Mouse (Mus musculus) testis, postnatal 10 days (tissue): Measurements from ENCODE around the gene Adam17.

ENCODE experiments used
- DNase-seq: peaks from one replicate; pipeline ENCODE4 v3.0.0; 2021; ENCODE audit warnings: low spot score

Adam17 gene

DNA sequence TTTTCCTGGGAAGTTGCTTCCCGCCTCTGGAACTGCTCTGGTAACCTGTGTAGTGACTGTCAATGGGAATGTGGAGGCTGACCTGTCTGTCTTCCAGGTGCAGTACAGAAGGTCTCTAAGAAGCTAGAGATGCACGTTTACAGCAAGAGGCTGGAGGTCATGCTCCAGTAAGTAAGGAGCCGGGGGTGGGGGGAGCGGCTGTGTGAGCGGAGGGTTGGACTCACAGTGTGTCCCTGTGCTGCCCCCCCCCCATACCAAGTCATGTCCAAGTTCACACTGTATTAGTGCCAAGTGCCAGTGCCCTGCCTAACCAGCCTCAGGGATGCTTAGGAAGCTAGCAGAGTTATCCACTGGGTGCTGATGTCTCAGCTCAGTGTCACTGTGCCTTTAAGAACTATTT is 61.2 kb downstream of the Adam17 start:
- no peak for DNase-seq

- DNase-seq: no peak
Observed at GRCm38 (mm10) chr12:21306721-21307120, 66.7 kb downstream of the Adam17 start.

DNA sequence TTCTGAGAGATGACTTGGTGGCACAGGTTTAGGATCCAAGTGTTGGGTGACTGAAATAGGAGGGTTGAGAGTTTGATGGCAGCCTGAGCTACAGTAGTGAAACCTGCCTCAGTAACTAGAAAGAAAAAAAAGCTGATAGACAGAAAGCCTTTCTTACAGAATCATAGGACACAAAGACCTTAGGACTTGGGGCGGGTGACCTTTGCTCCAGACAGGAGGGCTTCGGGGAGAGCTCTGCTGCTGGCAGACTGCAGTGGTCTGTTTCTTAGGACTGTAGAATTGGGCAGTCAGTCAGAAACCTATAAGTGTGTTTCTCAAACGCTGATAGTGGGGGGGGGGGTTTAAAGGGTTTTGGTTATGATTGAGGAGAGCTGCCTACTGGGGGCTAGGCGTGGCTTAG is 67.7 kb downstream of the Adam17 start:
- DNase-seq: no peak

GRCm38 (mm10) chr12:21302361-21302783 is 71.1 kb downstream of the Adam17 start:
- DNase-seq: no peak

DNA sequence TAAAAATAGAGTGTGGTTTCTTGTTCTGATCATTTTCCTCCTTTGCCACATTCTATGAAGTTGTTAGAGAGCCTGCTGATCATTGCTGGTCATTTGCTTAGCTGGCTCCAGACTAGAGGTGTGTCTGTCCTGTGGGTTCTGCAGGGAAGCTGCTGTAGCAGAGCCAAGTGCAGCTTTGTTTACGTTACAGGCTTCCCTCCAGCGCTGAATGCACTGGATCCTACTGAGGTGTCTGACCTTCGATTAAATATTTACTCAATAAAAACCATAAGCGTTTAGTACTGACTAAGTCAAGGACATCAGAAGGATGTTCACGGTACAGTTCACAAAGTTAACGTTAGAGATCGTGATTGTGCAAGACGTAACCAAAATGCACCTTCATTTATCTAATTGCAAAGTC is 71.5 kb downstream of the Adam17 start:
- DNase-seq: no peak

DNA sequence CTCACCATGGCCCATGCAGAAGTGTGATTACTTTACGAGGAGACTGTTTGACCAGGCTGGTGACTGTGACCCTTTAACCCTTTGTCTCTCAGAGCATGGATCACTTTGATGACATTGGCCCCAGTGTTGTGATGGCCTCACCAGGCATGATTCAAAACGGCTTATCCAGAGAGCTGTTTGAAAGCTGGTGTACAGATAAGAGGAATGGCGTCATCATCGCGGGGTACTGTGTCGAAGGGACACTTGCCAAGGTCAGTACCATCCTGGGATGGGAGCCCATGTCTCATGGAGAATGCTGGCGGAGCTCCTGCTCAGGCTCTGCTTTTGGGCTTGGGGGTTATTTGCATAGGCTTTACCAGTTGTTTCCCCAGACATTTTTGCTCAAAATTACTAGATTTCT is 72.1 kb downstream of the Adam17 start:
- no peak for DNase-seq

- DNase-seq: no peak
Observed at GRCm38 (mm10) chr12:21298856-21299255, 74.6 kb downstream of the Adam17 start.

DNA sequence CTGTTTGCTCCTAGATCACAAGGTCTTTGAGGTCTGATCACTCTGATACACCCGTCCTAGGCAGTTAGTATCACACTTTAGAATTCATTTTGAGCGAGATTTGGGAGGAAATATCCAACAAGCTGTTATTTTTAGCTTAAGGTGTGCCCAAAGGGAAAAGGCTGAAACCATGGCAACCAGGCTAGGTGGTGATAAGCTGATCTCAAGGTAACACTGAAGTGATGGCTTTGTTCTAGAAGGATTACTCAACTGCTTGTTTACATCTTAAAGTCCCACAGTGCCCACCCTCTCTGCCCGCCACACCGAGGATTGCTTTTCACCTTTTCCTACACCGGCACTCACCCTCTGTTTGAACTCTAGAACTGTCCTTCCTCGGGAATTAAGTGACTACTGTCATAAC is 83.8 kb downstream of the Adam17 start:
- DNase-seq: no peak

DNA sequence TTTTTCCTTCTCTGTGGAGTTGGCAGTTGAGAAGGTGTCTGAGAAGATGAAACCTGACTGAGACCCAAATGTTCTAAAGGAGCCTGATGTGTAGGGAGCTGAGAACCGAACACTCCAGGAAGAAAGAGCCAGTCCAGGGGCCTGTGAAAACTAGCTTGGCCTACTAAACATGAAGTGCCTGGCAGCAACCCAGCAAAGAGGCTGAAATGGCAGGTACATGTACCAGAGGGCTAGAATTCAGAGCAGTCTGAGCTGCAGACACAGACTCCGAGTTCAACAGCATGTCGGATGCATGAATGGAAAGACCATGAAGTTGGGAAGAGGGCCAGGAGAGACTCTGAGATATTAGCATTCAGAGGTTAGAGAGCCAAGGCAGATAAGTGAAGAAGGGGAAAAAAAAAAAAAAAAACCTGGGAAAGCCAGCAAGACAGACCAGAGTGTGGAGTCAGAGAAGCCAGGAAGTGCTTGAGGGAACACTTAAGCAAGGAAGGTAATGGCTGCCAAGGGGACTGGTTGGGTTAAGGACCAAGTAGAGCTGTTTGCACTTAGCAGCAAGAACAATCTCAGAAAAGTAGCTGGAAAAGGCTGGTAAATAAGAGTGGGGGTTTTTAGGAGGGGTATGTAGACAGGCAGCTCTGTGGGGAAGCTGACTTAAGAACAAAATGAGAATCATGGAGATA is 84.6 kb downstream of the Adam17 start:
- DNase-seq: no peak

DNA sequence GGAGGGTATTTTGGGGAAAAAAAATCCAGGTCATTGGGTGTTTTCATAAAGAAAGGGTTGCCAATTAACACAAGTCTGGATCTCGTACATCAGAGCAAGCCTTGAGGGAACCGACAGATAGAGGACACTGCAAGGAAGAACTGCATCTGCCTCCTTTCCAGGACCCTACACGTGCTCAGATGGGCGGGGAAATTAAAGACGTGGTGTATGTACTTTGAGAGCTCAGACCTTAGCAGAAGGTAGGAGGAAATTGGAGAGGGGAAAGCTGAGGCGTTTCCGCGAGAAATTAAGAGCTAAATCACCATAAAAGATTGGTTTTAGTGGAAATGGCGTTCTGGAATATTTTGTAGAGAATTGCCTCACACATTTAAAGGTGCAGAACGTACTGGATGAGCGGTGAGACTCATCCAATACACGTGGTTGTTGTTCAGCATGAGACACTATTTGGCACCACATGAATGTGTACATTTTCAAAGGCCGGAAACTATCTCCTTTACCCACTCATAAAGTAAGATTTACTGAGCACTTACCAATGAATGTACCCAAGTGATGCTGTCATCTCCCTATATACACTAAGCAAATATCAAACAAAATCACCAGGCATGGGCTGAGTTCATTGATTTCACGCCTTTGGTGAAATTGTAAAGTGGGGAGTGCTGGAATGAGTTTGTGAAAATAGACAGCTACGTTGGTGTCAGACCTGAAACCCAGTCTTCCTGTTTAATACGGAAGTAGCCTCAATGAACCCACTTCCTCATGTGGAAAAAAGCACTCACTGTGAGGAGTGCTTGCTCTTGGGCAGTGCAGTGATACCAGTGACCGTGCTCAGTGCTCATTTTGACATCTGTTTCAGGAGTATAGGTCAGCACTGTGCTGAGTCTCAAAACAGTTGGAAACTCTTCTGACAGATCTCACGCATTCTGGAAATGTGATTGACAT is 86.5 kb downstream of the Adam17 start:
- DNase-seq: no peak

- DNase-seq: peak; percentile 99
Observed at GRCm38 (mm10) chr12:21286243-21286622, 87.2 kb downstream of the Adam17 start, which contains the start of gene Itgb1bp1. Itgb1bp1 (minus strand) TSS chr12:21286284.

DNA sequence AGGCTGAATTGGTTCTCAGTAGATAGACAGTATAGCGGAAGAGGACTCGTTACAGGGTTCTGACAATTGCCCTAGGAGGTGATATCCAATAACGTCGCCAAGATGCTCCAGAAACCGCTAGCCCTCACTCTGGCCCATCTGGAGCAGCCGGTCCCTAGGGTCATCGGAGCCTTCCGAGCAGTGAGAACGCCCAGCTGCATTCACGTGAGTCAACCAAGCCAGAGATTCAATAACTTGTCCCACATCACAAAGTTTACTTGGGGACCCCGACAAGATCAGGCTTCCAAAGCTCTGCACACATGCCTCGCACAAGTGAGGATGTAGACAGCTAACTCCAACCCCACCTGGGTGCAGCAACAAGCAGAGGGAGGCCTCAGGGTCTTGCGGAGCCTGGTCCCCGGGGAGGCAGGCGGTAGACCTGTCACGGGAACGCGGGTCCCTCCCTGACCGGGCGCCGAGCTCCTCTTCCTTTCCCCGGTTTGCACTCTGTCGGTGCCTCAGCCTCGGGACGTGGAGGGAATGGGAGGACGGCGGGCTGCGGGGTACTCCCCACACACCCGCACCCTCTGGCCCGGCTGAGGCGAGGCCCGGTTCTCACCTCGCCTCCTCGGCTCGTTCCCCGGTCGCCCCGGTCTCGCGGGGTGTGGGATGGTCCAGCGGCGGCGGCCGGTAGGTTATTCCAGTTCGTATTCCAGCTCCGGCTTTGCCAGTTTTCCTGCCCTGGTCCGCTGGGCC is 87.8 kb downstream of the Adam17 start:
- no peak for DNase-seq

DNA sequence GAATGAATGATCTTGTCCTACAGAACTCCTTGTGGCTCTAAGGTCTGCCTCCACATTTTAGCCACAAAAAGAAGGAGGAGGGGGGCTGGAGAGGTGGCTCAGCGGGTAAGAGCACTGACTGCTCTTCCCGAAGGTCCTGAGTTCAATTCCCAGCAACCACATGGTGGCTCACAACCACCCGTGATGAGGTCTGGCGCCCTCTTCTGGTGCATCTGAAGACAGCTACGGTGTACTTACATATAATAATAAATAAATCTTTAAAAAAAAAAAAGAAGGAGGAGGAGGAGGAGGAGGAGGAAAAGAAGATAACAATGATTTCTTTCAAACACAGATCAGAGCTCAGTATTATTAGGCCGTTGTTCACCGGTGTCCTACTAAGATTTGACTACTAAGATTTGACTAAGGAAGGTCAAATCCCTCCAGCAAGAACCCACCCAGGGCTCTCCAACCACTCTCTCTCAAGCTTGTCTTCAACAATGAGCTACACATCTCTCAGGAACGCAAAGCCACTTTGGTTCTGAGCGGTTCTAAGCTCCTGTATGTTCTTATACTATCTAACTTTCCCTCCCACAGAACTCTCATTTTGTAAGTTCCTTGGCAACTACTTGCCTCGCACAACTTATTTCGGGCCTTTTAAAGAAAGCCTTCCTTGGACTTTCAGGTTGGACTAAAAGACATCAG is 88.5 kb downstream of the Adam17 start, which contains the start of gene Cpsf3:
Cpsf3 (plus strand) TSS at position 631 of the 681 bp plus-strand sequence.
- DNase-seq: no peak

GRCm38 (mm10) chr12:21277352-21277864 is 96.0 kb downstream of the Adam17 start:
- no peak for DNase-seq

GRCm38 (mm10) chr12:21274446-21274845 is 99.0 kb downstream of the Adam17 start:
- DNase-seq: no peak
